Mouse (Mus musculus) cerebellum, adult 2 months (tissue): ENCODE data around the gene Rasgef1b.

Experiments
- CTCF ChIP-seq: fragments of 200-500 bp; IDR thresholded peaks from 2 replicates; pipeline ENCODE4 v1.5.1; 2011; ENCODE audit warnings: low read depth, mild to moderate bottlenecking, control low read depth, low read length, moderate library complexity, borderline replicate concordance; ENCODE audit not compliant: insufficient read depth
- POLR2A ChIP-seq: fragments of 200-500 bp; IDR thresholded peaks from 2 replicates; pipeline ENCODE4 v1.6.1; 2011; ENCODE audit warnings: low read length, control low read depth, borderline replicate concordance; ENCODE audit not compliant: insufficient read depth

- TF ChIP-seq POLR2A (no peak), CTCF (no peak)
These were observed 10.9 kb downstream of the Rasgef1b start for GRCm38 (mm10) chr5:99717917-99718316.
